Mouse (Mus musculus) Muller cell, postnatal 12 days (primary cell): ENCODE measurements around the gene Gm49027.
"Not testable (repeated sequence)": the region's sequence is repeated elsewhere in the genome, so short reads cannot be mapped to it uniquely, and the experiment has no call there.

Source experiments
- DNase-seq: peaks from one replicate; pipeline ENCODE4 v3.0.0-alpha.2; 2015; ENCODE audit errors: inconsistent ontology term

Gm49027 gene

GRCm38 (mm10) chr5:123525281-123525680, at the start of gene Gm49027:
Gene Gm49027 (minus strand): TSS chr5:123525488.
- DNase-seq = no peak

- DNase-seq = no peak
These were observed 48.1 kb upstream of the Gm49027 start for GRCm38 (mm10) chr5:123573362-123573761.

GRCm38 (mm10) chr5:123572357-123573186, 47.3 kb upstream of the Gm49027 start, which contains the start of gene Vps33a:
Gene Vps33a (minus strand): TSS chr5:123573038.
- peak; percentile 94 for DNase-seq

- no peak for DNase-seq
These were observed 35.8 kb upstream of the Gm49027 start for GRCm38 (mm10) chr5:123561128-123561527.

DNA sequence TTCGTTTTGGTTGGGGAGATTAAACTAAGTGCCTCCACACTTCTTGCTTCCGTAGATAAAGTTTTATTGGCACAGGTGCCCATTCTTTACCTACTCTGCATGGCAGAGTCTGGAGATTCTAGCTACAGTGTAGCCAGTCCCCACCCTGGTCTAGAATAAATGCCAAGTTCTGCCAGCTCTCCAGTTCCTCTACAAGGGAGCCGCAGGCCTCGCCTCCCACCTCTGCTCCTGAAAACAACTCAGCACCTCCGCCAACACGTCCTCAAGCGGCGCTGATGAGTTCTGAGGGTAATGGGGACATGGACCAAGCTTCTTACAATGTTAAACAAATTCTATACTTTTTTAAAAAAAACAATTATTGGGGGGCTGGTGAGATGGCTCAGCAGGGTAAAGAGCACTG, 34.3 kb upstream of the Gm49027 start:
- DNase-seq = no peak

DNA sequence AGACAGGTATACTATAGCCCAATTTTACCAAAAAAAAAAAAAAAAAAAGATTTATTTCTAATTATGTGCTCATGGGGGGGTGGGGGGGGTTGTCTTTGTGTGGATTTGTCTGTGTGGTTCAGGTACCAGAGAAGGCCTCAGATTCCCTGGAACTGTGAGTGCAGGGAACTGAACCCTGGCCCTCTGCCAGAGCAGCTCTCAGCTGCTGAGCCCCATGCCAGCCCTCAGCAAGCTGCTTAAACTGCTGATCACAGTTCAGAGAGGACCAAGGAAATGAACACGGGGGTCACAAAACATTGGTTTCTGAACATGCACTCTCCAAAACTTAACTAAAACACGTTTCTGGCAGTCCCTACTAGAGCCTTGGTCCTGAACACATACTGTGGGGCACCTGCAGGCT, 31.2 kb upstream of the Gm49027 start:
- no peak for DNase-seq

DNA sequence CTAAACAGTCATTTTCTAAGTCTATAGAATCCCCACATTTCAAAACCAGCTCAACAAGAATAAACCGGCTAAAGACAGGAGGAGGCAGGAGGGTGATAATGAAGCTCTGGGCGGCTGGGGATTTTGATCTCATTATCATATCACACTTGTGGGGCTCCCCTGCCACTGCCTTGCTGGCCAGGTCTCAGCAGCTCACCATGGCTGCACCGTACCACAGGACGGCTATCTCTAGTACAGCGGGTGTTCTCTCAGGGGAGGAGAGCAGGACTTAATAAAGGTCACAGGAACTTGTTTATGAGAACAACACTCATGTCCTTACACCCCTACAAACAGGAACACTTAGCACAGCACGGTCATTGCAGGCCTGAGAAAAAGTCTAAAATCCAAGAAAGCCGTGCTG, 30.4 kb upstream of the Gm49027 start:
- DNase-seq = no peak

GRCm38 (mm10) chr5:123533801-123534200, 8.5 kb upstream of the Gm49027 start:
- no peak for DNase-seq

DNA sequence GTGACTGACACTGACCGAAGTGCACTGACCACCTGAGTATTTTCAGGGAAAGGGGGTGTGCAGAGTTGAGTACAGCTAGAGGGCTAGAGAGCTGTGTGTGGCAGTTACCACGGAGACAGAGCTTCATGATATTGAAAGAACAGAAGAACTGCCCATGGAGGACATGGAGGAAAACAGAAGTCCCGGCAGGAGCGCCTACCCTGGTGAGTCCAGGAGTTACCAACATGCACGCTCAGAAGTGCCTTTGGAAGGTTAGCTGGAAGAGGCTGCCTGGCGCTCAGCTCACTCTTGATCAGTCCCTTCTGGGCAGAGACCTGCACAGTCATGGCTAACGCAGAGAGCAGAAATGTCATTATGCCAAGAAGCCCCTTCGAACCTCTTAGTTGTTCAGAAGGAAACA, 4.8 kb upstream of the Gm49027 start:
- DNase-seq = no peak

DNA sequence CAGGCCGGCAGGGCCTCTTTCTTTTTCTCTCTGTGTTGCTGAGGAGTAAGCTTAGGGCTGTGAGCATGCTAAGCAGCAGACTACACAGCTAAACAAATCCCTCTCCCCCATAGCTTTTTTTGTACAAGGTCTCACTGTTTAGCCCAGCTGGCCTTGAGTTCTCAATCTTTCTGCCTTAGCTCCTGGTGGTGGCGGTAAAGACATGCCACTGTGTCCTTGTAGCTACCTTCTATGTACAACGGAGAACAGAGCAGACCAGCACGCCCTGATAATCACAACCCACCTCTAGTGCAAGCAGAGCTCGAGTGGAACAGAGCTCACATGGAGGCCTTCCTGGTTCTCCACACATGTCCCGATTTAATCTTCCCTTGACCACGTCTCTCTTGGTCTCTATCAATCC, 3.4 kb upstream of the Gm49027 start:
- no peak for DNase-seq

- no peak for DNase-seq
These were observed 718 bp upstream of the Gm49027 start for GRCm38 (mm10) chr5:123525916-123526495.

DNA sequence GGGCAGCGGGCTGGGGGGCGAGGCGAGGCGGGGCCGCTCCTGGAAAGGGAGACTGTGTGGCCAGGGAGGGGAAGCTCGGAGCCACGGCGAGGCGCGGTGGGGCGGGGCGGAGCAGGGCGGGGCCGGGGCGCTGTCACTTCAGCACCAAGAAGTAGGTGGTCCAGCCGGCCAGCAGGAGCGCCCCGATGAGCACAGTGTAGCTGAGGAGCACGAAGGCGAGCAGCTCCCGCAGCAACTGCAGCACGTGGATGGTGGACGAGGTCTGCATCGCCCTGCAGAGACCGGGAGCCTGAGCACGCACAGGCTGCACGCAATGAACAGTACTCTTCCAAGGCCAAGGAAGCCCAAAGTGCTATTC, 916 bp downstream of the Gm49027 start:
- DNase-seq = no peak

DNA sequence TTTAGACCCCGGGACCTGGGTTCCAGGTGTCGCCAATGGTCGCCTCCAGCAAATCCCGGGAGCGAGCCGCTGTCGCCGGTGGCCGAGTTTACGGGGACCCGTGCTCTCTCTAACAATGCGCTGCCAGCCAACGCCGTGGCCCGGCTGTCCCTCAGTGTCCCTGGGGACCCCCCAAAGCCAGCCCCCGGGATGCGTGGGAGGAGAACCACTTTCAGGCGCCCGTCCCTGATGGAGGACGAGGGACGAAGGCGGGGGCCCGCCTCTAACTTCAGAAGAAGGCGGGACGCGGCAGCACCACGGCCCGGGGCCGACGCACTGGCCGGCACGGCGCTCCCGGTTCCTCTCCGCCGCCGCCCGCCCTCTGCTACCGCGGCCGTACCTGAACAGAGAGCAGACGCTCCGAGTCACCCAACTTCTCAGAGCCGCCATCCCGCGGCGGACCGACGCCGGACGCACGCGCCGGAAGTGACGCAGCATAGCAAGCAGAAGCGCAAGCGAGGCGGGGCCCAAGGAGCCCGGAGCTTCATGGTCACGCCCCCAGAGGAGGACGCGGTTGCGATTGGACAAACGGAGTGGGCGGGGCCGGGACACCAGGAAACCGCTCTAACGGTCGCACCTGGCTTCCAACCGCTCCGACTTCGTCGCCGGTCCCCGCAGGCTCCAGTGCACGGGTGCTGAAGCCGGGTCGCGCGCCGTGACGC, 1.4 kb downstream of the Gm49027 start, which contains the start of gene Diablo:
Gene Diablo, minus strand, starts transcription at position 485 of the 701 bp plus-strand sequence.
- peak; percentile 99 for DNase-seq

DNA sequence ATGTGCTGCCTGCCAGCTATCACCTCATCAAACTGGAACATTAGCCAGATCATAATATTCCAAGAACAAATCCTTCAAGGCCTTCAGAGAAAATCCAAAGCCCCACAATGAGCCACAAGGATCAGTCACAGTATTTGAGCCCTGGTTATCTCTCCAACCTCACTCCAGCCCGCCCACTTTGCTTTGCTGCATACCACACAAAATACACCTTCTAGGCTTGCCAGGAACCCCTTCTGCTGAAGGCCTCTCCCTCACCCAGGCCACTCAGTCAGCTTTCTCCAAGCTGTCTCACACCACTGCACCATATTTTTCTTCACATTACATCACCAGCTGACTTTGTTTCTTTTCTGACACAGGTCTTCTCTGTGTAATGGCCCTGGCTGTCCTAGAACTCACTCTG, 3.1 kb downstream of the Gm49027 start:
- no peak for DNase-seq

DNA sequence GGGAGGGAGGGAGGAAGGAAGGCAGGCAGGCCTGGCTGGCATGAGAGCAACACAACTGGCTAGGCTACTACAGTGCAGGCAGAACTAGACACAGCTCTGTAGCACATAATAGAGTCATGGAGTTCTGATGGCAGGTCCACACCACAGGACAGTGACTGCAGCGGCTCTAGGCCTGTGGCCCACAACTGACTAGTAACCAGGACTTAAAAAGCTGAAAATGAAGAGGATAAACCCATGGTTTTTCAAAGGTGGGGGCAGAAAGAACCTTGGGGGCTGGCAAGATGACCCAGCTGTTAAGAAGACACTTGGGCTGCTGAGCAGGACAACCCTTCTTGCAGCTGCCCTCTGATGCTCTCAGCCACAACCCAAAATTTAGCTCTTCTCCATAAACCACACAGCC, 3.7 kb downstream of the Gm49027 start:
- no peak for DNase-seq

DNA sequence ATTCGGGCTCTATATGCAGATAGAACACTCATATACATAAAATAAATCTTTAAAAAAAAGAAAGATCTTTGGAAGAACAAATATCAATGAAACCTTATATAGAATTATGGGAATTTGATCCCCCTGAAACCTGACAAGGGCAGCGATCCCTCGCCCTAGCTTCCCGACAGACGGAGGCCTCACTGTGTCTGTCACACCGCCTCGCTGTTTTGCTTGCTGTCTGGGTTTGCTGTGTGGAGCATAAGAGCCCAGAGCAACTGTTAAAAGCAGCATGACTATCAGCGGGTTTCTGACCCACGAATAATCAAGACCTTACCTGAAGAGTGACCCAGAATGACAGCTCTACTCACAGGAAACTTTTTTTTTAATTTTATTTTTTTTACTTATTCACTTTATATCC, 4.6 kb downstream of the Gm49027 start:
- no peak for DNase-seq

DNA sequence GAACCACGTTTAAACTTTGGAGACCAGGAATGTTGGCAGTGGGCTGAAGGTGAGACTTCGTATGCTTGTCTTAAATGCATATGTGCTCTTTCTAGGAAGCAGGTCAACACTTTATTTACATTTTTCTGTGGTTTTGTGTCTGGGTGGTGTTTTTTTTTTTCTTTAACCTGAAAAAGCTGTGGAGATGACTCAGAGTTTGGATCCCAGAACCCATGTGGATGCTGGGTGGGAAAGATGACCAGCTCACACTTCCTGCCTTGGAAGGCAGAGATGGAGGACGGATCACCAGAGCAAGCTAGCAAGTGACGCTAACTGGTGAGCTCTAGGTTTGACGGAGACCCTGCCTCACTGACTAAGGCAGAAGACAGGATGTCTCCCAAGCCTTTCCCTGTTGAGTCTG, 10.4 kb downstream of the Gm49027 start:
- no peak for DNase-seq

GRCm38 (mm10) chr5:123512102-123512501, 13.2 kb downstream of the Gm49027 start:
- no peak for DNase-seq

DNA sequence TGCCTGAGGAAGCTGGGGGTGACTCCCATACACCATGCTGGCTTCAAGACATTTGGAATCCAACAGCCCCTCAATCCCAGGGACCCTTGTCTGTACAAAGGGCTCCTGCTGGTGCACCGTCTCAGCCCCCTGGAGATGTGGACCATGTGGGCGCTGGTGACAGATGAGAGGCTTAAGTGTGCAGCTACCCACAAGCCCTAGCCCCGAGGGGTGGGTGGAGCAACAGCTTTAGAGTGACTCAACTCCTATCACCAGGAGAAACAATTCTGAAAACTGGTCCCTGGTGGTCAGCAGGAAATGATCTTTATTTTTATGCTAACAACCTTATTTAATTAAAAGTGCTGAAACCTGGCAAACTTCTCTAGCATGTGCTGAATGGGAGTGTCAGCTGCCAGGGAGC, 13.9 kb downstream of the Gm49027 start:
- not testable (repeated sequence) for DNase-seq

- no peak for DNase-seq
These were observed 15.1 kb downstream of the Gm49027 start, which contains the start of gene B3gnt4 for GRCm38 (mm10) chr5:123510160-123510559. Gene B3gnt4 (plus strand): TSS chr5:123510460.

GRCm38 (mm10) chr5:123508921-123509320, 16.4 kb downstream of the Gm49027 start:
- DNase-seq = no peak

GRCm38 (mm10) chr5:123507936-123508723, 17.2 kb downstream of the Gm49027 start:
- DNase-seq = peak; percentile 97
